Comparison of ENCODE assay signal across 8 mouse cellular contexts in genomic region chr5:140411339-140411738, GRCm38 (mm10). TPM values are rescaled to one million over a fixed set of nuclear protein-coding genes. Genes with fewer than 3 reads are reported as not detected.
DNase-seq lines count a peak whose midpoint lies in the region; ATAC-seq and TF ChIP-seq lines count a peak whose summit lies in the region.

No protein-coding gene starts in this region.

- TF ChIP-seq EP300 in heart, adult 2 months (IDR thresholded peaks at IDR 0.05; ENCODE audit: insufficient read depth, low read depth, low read length) = no peak

- no peaks in the 10 kb centered on the region for H3K79me2 ChIP-seq in heart, adult 2 months (replicated peaks; ENCODE audit: control insufficient read depth, insufficient read depth, low read length)

- peak; percentile 84 for ATAC-seq in granulocyte monocyte progenitor cell, adult 5-6 weeks (replicated peaks; ENCODE audit: poor library complexity, severe bottlenecking)
- ATAC-seq in megakaryocyte progenitor cell, adult 5-6 weeks (replicated peaks; ENCODE audit: poor library complexity) = peak; percentile 99

- TF ChIP-seq CTCF in heart, adult 2 months (IDR thresholded peaks at IDR 0.05) = peak; percentile 71
- TF ChIP-seq CTCF in thymus, adult 2 months (IDR thresholded peaks at IDR 0.05; ENCODE audit: borderline replicate concordance, control insufficient read depth, extremely low read depth, insufficient read depth, low read length, poor library complexity) = no peak

- H3K4me3 ChIP-seq in heart, adult 2 months = no peak overlapping the region
- H3K4me3 ChIP-seq in ES-E14 (ENCODE audit: insufficient read depth in 1 of 2, low read depth in 1 of 2, low read length in 2 of 2, poor library complexity in 1 of 2, severe bottlenecking in 1 of 2) = no peak overlapping the region
- H3K4me3 ChIP-seq in thymus, adult 2 months (ENCODE audit: control insufficient read depth, insufficient read depth, low read length) = no peak overlapping the region

- no peaks in the 10 kb centered on the region for H3K9me3 ChIP-seq in ES-E14 (ENCODE audit: control insufficient read depth, insufficient read depth, low read depth, low read length)

- no peaks in the 10 kb centered on the region for H3K4me1 ChIP-seq in heart, adult 2 months (ENCODE audit: control insufficient read depth, insufficient read depth, low read length)
- H3K4me1 ChIP-seq in ES-E14 (ENCODE audit: control insufficient read depth in 2 of 2, insufficient read depth in 2 of 2, low read length in 2 of 2, poor library complexity in 1 of 2) = no peaks in the 10 kb centered on the region
- peaks cover 2% of the 10 kb centered on the region; the same call in 1 of the 2 replicates for H3K4me1 ChIP-seq in thymus, adult 2 months (replicated peaks; ENCODE audit: control insufficient read depth, insufficient read depth, low read length)

- H3K27ac ChIP-seq in heart, adult 2 months = no peak overlapping the region
- no peak overlapping the region for H3K27ac ChIP-seq in ES-E14 (ENCODE audit: insufficient read depth, low read depth, low read length, poor library complexity, severe bottlenecking)
- H3K27ac ChIP-seq in thymus, adult 2 months (ENCODE audit: control insufficient read depth, insufficient read depth, low read length) = no peak overlapping the region

- no peaks in the 10 kb centered on the region for H3K27me3 ChIP-seq in heart, adult 2 months (ENCODE audit: control insufficient read depth, insufficient read depth, low read length)
- H3K27me3 ChIP-seq in thymus, adult 2 months (ENCODE audit: control insufficient read depth, insufficient read depth, low read length) = no peaks in the 10 kb centered on the region

- no peaks in the 10 kb centered on the region for H3K36me3 ChIP-seq in heart, adult 2 months (ENCODE audit: control insufficient read depth, insufficient read depth, low read length)
- no peaks in the 10 kb centered on the region for H3K36me3 ChIP-seq in ES-E14 (ENCODE audit: control insufficient read depth, insufficient read depth, low read length, poor library complexity, severe bottlenecking)
- no peaks in the 10 kb centered on the region for H3K36me3 ChIP-seq in thymus, adult 2 months (ENCODE audit: control insufficient read depth, insufficient read depth, low read length)

- no peak for TF ChIP-seq POLR2A in heart, adult 2 months (IDR thresholded peaks at IDR 0.05; ENCODE audit: insufficient read depth, low read depth, low read length)
- TF ChIP-seq POLR2A in thymus, adult 2 months (IDR thresholded peaks at IDR 0.05; ENCODE audit: control insufficient read depth, extremely low read depth, insufficient read depth, low read length, poor library complexity) = no peak

- intact Hi-C loops in heart, adult 2 months (cut with DNase I) = loop anchor here (5.0 kb wide), 2 partner anchors 74 to 574 kb away; no protein-coding TSS in a partner anchor
- intact Hi-C loops in heart, postnatal 25 days (cut with DNase I) = loop anchor here (5.0 kb wide), 1 partner anchor 79 kb away; the partner anchor contains the start of gene Mrm2

- 22% methylated on average over 8 of the region's 8 CpGs for WGBS in heart, adult 2 months
- 38% methylated on average over 8 of the region's 8 CpGs for WGBS in thymus, adult 2 months

- DNase-seq in heart, adult 2 months = peak; percentile 39 to 63
- no peak for DNase-seq in heart, postnatal 25 days (ENCODE audit: low spot score)
- DNase-seq in ES-E14 (ENCODE audit: low read depth, low spot score) = peak; percentile 78
- peak; percentile 72 for DNase-seq in c-Kit-positive CD71-positive TER-119-positive erythroid progenitor cells, embryonic 14.5 days (ENCODE audit: low spot score)
- peak; percentile 26 to 80 for DNase-seq in layer of hippocampus, postnatal 25 days (ENCODE audit: extremely low spot score in 1 of 2, low spot score in 1 of 2)
- DNase-seq in thymus, adult 2 months = peak; percentile 63

- H3K9ac ChIP-seq in heart, adult 2 months (ENCODE audit: low read depth, low read length) = no peak overlapping the region
- H3K9ac ChIP-seq in ES-E14 (ENCODE audit: insufficient read depth, low read depth, low read length, poor library complexity, severe bottlenecking) = no peak overlapping the region

- in situ Hi-C loops in ES-E14 (cut with MboI; ENCODE audit: low sequenced_read_pairs in 2 of 2, unreplicated experiment in 2 of 2) = loop anchor here (25.0 kb wide), 1 partner anchor 574 kb away; the partner anchor contains the start of genes Gm26938 (in 2 of the 2) and Psmg3 (in 2 of the 2)

TF ChIP-seq in ES-E14, 5 proteins besides CTCF, POLR2A, EP300 and RAD21:
- peak; percentile 21; the same call in 1 of the 2 replicates for TF ChIP-seq ZNF384 (IDR thresholded peaks at IDR 0.05; ENCODE audit: low read depth, low read length)
- TF ChIP-seq ZC3H11A (IDR thresholded peaks at IDR 0.05; ENCODE audit: borderline replicate concordance, low read depth, low read length) = no peak

RNA-seq across cellular contexts. Expression of gene Eif3b, which starts 7.8 kb away (rescaled TPM):
- total RNA-seq in heart, adult 2 months (2021) = 10 to 100 TPM; 86.9 to 95.2 TPM
- 49.0 and 59.8 TPM in 2 replicates for polyA plus RNA-seq in heart, adult 2 months (2012; rRNA removed)
- 10 to 100 TPM; 84.8 to 87.5 TPM for total RNA-seq in heart, postnatal 25 days (2021)
- total RNA-seq in ES-E14 (2012; rRNA removed) = 196 and 273 TPM in 2 replicates
- total RNA-seq in granulocyte monocyte progenitor cell, adult 5-6 weeks (2014; fragmentation: Nextera tagmentation) = 237 and 268 TPM in 2 replicates
- total RNA-seq in granulocyte monocyte progenitor cell, adult 5-6 weeks (2017) = 200 and 239 TPM in 2 replicates
- total RNA-seq in layer of hippocampus, postnatal 25 days (2021) = 10 to 100 TPM; 89.2 to 95.6 TPM
- total RNA-seq in megakaryocyte progenitor cell, adult 5-6 weeks (2015) = 250 and 268 TPM in 2 replicates
- 158 and 226 TPM in 2 replicates for total RNA-seq in megakaryocyte progenitor cell, adult 5-6 weeks (2017)
- 114 and 121 TPM in 2 replicates for polyA plus RNA-seq in thymus, adult 2 months (2012; rRNA removed)

RNA-seq across cellular contexts. Expression of gene Snx8, which starts 22.3 kb away (rescaled TPM):
- 10 to 100 TPM; 12.0 to 15.8 TPM for total RNA-seq in heart, adult 2 months (2021)
- polyA plus RNA-seq in heart, adult 2 months (2012; rRNA removed) = 8.9 and 10.5 TPM in 2 replicates
- total RNA-seq in heart, postnatal 25 days (2021) = 10 to 100 TPM; 12.5 to 14.0 TPM
- total RNA-seq in ES-E14 (2012; rRNA removed) = 27.9 and 41.4 TPM in 2 replicates
- 8.9 and 12.8 TPM in 2 replicates for total RNA-seq in granulocyte monocyte progenitor cell, adult 5-6 weeks (2014; fragmentation: Nextera tagmentation)
- total RNA-seq in granulocyte monocyte progenitor cell, adult 5-6 weeks (2017) = 7.3 and 9.1 TPM in 2 replicates
- 10 to 100 TPM; 11.9 to 13.1 TPM for total RNA-seq in layer of hippocampus, postnatal 25 days (2021)
- total RNA-seq in megakaryocyte progenitor cell, adult 5-6 weeks (2015) = 5.5 and 8.5 TPM in 2 replicates
- 7.0 and 7.2 TPM in 2 replicates for total RNA-seq in megakaryocyte progenitor cell, adult 5-6 weeks (2017)
- polyA plus RNA-seq in thymus, adult 2 months (2012; rRNA removed) = 12.4 and 14.7 TPM in 2 replicates

RNA-seq across cellular contexts. Expression of gene Gm4869, which starts 34.1 kb away (rescaled TPM):
- total RNA-seq in heart, adult 2 months (2021) = not detected
- polyA plus RNA-seq in heart, adult 2 months (2012; rRNA removed) = 0.06 TPM in 1 of 2 replicates, not detected in the other
- not detected for total RNA-seq in heart, postnatal 25 days (2021)
- total RNA-seq in ES-E14 (2012; rRNA removed) = 0.05 and 0.13 TPM in 2 replicates
- total RNA-seq in granulocyte monocyte progenitor cell, adult 5-6 weeks (2014; fragmentation: Nextera tagmentation) = not detected in 2 replicates
- not detected in 2 replicates for total RNA-seq in granulocyte monocyte progenitor cell, adult 5-6 weeks (2017)
- total RNA-seq in layer of hippocampus, postnatal 25 days (2021) = not detected
- not detected in 2 replicates for total RNA-seq in megakaryocyte progenitor cell, adult 5-6 weeks (2015)
- total RNA-seq in megakaryocyte progenitor cell, adult 5-6 weeks (2017) = not detected in 2 replicates
- polyA plus RNA-seq in thymus, adult 2 months (2012; rRNA removed) = 0.05 and 0.22 TPM in 2 replicates
